Mouse (Mus musculus) cerebellum, adult 2 months (tissue): Measurements from ENCODE around the gene Sesn3. TPM values are rescaled to one million over a fixed set of nuclear protein-coding genes. Genes with fewer than 3 reads are reported as not detected.
"Not testable (repeated sequence)": the region's sequence is repeated elsewhere in the genome, so short reads cannot be mapped to it uniquely, and the experiment has no call there.

ENCODE experiments used
- DNase-seq, 2 experiments: peaks; one replicate each; pipeline ENCODE4 v3.0.0; 2021
- H3K27ac ChIP-seq: fragments of 200-500 bp; 2 replicates; pipeline ENCODE4 v1.5.1; 2012; ENCODE audit warnings: low read length, control low read depth, inconsistent platforms; ENCODE audit not compliant: insufficient read depth
- H3K27me3 ChIP-seq: fragments of 200-500 bp; 2 replicates; pipeline ENCODE4 v1.6.1; 2012; ENCODE audit warnings: inconsistent platforms, mild to moderate bottlenecking, low read length, moderate library complexity; ENCODE audit not compliant: control insufficient read depth, insufficient read depth
- H3K4me1 ChIP-seq: fragments of 200-500 bp; 2 replicates; pipeline ENCODE4 v1.6.1; 2011; ENCODE audit warnings: low read length; ENCODE audit not compliant: control insufficient read depth, insufficient read depth
- H3K4me3 ChIP-seq: fragments of 200-500 bp; replicated peaks from 2 replicates; pipeline ENCODE3; 2011; ENCODE audit warnings: mild to moderate bottlenecking, low read depth, low read length, control low read depth; ENCODE audit not compliant: insufficient read depth
- CTCF ChIP-seq: fragments of 200-500 bp; IDR thresholded peaks from 2 replicates; pipeline ENCODE4 v1.5.1; 2011; ENCODE audit warnings: low read depth, mild to moderate bottlenecking, control low read depth, low read length, moderate library complexity, borderline replicate concordance; ENCODE audit not compliant: insufficient read depth
- POLR2A ChIP-seq: fragments of 200-500 bp; IDR thresholded peaks from 2 replicates; pipeline ENCODE4 v1.6.1; 2011; ENCODE audit warnings: low read length, control low read depth, borderline replicate concordance; ENCODE audit not compliant: insufficient read depth
- WGBS: fragments of 180-500 bp; shearing (Covaris S2); methylation state at CpG from one replicate; pipeline ENCODE4 v1.1.7; 2018; 5-methylcytosine and 5-hydroxymethylcytosine counted together
- polyA plus RNA-seq: library from polyadenylated mRNA; depleted of rRNA; stranded (reverse); fragments of >200 nt; gene quantifications from 2 replicates; pipeline ENCODE4 v1.2.3, GENCODE M21; 2012

The Sesn3 gene
- polyA plus RNA-seq, 1 experiment: 26.8 TPM

DNA sequence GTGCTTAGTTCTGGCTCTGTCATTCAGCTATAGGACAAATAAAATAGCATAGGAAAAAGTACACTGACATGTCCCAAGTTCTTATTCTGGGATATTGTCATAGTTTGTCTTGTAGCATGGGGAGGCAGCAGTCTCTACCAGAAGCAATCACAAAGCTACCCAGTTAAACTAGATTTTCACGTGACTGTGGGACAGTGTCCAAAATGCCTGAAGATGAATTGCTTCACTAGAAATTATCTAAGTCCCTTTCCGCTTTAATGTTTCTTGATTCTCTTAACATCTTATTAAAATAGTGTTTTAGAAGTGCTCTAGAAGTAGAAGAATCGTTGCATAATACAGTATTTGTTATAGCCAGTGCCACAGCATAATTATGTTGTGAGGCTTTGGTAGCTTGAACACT, 39.1 kb downstream of the Sesn3 start:
- WGBS: 64% methylated on average over 3 of the region's 3 CpGs
- H3K4me3 ChIP-seq: no peak overlapping the region
- no peaks in the 10 kb centered on the region for H3K27me3 ChIP-seq
- DNase-seq: no peak
- no peaks in the 10 kb centered on the region for H3K4me1 ChIP-seq
- TF ChIP-seq CTCF (no peak), POLR2A (no peak)
- H3K27ac ChIP-seq: no peak overlapping the region

DNA sequence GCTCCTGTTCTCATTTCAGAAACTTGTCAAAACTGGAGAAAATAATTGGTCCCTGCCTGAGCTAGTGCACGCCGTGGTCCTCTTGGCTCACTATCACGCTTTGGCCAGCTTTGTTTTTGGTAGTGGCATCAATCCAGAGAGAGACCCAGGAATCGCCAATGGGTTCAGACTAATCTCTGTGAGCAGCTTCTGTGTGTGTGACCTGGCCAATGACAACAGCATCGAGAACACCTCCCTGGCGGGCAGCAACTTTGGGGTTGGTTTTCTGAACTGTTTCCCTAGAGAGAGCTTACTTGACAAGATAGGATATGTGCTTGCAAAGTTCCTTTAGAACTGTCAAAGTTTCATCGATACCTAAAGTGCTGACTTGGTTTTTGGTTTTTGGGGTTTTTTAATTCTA, 39.6 kb downstream of the Sesn3 start:
- Histone ChIP-seq H3K27ac (no peak overlapping the region), H3K4me3 (no peak overlapping the region), H3K4me1 (no peaks in the 10 kb centered on the region), H3K27me3 (no peaks in the 10 kb centered on the region)
- WGBS: 28% methylated on average over 7 of the region's 7 CpGs
- DNase-seq: no peak
- TF ChIP-seq CTCF (no peak), POLR2A (no peak)

DNA sequence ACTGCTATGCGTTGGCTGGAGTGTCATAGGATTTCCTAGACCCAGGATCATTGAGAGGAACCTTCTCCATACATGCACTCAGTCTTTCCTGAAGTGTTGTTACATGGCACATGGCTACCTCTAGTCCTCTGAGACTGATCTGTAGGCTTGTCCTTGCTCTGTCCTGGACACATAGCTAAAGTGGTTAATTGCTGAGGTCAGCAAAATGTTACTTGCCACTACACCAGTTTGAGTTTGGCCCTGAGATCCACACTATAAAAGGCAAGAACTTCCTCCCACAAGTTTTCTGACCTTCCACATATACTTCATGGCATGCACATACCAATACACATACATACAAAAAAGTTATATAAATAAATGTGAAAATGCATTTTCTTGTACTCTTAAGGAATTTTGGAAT, 41.8 kb downstream of the Sesn3 start:
- Histone ChIP-seq H3K4me3 (no peak overlapping the region), H3K27me3 (no peaks in the 10 kb centered on the region), H3K4me1 (no peaks in the 10 kb centered on the region), H3K27ac (no peak overlapping the region)
- TF ChIP-seq CTCF (no peak), POLR2A (no peak)
- 100% methylated on average over 1 of the region's 1 CpGs for WGBS
- DNase-seq: no peak

DNA sequence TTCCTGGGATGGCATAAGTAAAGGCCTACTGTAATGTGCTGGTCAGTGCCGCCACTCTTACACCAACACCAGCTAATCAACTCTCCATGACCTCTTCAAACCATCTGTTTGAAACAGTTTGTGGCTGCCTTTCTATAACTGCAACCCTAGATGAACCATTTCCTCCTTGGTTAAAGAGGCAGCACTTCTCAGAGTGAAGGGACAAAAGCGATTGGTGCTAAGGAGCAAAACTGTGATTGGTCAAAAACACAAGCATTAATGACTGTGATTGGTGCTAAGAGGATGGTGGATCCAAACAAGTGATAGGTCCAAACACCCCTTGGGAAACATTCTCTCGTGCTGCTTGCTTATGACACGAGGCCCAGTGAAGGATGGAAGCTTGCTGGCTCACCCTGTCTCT, 61.0 kb downstream of the Sesn3 start:
- peaks cover 21% of the 10 kb centered on the region for H3K4me1 ChIP-seq
- DNase-seq: no peak
- no peak overlapping the region for H3K27ac ChIP-seq
- H3K27me3 ChIP-seq: no peaks in the 10 kb centered on the region
- WGBS: 84% methylated on average over 4 of the region's 4 CpGs
- TF ChIP-seq POLR2A (no peak), CTCF (no peak)
- H3K4me3 ChIP-seq: no peak overlapping the region

DNA sequence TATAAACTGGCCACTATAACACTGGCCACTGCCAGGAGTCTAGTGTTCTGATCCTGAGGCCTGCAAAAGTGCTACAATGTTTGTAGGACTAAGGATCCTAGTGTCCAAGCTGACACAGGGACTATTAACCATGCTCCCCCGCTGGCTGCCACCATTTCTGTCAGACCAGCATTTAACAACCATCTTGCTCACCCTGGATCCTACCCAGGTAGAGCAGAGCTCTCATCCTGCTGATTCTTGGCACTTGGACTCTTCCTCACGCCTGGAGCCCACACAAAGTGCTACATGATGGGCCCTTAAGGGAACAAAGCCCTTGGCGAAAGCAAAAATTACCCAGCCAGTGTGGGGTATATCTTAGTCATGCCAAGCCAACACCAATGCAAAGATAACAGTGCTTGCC, 62.0 kb downstream of the Sesn3 start:
- no peaks in the 10 kb centered on the region for H3K27me3 ChIP-seq
- TF ChIP-seq CTCF: no peak
- no peak for TF ChIP-seq POLR2A
- H3K4me3 ChIP-seq: no peak overlapping the region
- 8% methylated on average over 3 of the region's 3 CpGs for WGBS
- DNase-seq: peak; percentile 61 to 80
- H3K4me1 ChIP-seq: peaks cover 21% of the 10 kb centered on the region
- H3K27ac ChIP-seq: peak overlapping the region; percentile 6; the same call in 1 of the 2 replicates

DNA sequence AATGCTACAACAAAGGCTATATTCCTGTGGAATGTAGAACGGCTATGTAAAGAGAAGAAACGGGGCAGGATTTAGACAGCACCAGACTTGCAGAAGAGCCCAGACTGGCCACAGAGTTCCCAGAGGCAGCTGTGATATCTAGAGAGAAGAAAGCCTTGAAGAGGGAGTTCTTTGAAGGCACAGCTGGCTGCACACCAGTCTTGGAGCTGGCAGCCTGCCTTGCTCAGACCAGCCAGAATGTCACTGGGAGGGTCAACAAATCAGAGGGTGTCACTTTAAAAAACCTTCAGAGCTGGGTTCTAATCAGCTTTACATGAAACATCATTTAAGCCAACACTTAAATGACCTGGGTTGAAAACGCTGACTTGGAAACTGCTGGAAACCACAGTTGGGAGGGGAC, 63.8 kb downstream of the Sesn3 start:
- no peak overlapping the region for H3K4me3 ChIP-seq
- TF ChIP-seq CTCF: no peak
- TF ChIP-seq POLR2A: no peak
- H3K4me1 ChIP-seq: peaks cover 21% of the 10 kb centered on the region
- no peak for DNase-seq
- H3K27me3 ChIP-seq: no peaks in the 10 kb centered on the region
- no peak overlapping the region for H3K27ac ChIP-seq
- 84% methylated on average over 3 of the region's 3 CpGs for WGBS

DNA sequence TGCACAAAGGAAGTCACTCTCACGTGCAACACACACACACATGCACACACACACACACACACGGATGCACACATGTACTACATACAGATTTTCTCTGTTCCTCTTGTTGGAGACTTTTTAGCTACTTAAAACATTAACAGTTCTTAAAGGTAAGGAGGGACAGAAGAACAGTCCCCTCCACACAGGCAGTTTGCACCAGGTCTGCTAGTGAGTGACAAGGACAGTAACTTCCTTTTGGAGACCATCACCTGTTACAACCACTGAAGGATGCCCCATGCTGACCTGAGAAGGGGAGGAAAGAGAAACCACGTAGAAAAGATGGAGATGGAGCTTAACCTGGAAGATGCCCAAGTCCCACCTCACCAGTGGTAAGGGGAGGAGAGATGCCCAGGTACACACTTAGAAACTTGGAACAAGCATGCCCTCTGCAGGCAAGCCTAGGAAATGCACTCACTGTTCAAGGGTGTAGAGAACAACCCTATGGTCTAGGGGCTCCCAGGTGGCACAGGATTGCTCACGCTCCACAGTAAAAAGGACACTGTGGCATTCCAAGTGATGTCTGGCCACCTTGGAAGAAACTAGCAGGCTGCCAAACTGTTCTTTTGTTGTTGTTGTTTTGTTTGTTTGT, 67.3 kb downstream of the Sesn3 start:
- peaks cover 4% of the 10 kb centered on the region for H3K4me1 ChIP-seq
- no peaks in the 10 kb centered on the region for H3K27me3 ChIP-seq
- DNase-seq: peak; percentile 64 to 77
- H3K27ac ChIP-seq: no peak overlapping the region
- TF ChIP-seq CTCF (peak; percentile 94), POLR2A (no peak)
- no peak overlapping the region for H3K4me3 ChIP-seq
- WGBS: 57% methylated on average over 4 of the region's 4 CpGs

DNA sequence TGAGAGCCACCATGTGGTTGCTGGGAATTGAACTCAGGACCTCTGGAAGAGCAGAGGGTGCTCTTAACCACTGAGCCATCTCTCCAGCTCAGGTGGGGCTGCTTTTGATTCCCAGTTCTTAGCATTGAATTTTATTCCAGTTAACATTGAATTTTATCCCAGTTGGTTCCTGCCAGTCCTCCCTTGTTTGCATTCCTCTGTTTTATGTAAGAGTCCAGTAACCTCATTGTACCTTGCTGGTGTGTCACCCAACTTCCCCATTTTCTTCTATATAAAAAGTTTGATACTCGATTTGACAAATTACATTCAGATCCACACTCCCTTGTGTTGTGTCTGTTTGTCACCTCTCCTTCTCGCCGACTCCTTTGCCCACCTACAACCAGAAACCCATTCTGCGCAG, 71.0 kb downstream of the Sesn3 start:
- DNase-seq, H3K27me3 ChIP-seq, H3K4me1 ChIP-seq, H3K4me3 ChIP-seq, H3K27ac ChIP-seq: not testable (repeated sequence)
- WGBS: 88% methylated on average over 4 of the region's 4 CpGs
